Mouse (Mus musculus) T-helper 1 cell (primary cell): ENCODE measurements around the gene Slc36a3.

ENCODE experiments used
- in situ Hi-C: fragments of 300-600 bp; cut with MboI, MseI; formaldehyde crosslinking; loops from one replicate; pipeline ENCODE4 v1.15.1; 2025; ENCODE audit warnings: high pct_unique_total_duplicates

Gene Slc36a3

DNA sequence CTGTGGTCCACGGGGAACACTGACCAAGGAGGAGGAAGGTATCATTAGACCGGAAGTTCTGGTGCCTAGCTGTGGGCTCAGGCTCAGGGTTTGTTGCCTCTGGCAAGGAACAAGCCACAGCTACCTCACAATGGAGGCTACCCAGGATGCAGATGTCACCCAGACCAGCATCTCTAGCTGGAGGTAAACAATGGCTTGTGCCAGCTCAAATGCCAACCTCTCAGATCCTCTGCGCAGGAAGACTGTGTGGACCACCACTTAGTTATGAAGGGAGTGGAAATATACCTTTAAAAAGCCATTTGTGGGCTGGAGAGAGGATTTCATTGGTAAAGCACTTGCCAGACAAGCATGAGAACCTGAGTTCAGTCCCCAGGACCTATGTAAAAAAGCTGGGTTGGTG, at the start of gene Slc36a3:
Slc36a3 (minus strand) TSS at position 101 of the 400 bp plus-strand sequence.
- in situ Hi-C loops: no loop called here

GRCm38 (mm10) chr11:55197740-55198510, 46.4 kb upstream of the Slc36a3 start:
- in situ Hi-C loops: no loop called here

DNA sequence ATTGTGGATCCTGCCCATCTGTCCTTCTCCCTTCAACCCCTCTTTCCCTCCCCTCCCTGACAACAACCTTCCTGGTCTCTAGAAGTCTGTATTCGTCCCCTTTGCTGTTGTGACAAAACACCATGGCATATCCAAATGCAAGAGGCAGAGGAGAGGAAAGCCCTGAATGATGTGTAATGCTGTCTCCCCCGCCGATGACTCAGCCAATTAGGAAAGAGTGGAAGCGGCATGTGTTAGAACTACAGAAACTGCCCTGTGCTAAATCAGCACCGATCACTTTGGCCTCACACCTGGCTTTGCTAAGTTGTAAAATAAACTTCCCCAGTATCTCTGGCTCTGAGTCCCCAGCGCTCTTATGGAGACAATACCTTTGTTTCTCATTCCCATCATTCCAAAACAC, 45.6 kb upstream of the Slc36a3 start:
- in situ Hi-C loops: no loop called here

GRCm38 (mm10) chr11:55190216-55190615, 38.7 kb upstream of the Slc36a3 start:
- in situ Hi-C loops: no loop called here

- in situ Hi-C loops: no loop called here
Observed at GRCm38 (mm10) chr11:55187777-55188176, 36.3 kb upstream of the Slc36a3 start.

DNA sequence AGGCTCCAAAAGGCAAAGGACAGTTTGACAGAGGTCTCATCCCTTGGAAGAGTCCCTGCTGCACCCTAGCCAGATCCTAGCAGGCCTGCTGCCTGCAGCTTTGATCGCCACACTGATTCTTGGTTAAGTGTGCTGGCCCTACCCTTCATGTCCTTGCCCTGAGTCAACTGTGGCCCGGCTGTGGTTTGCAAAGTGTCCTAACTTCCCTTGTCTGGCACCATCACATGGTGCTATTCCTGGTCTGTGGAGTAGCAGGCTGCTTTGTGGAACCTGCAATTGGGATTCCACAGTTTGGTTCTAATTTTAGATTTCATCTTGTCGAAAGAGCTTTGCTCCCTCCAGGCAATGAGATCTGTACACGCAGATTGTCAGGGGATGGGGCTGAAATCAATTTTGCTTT, 35.8 kb upstream of the Slc36a3 start:
- in situ Hi-C loops: no loop called here

GRCm38 (mm10) chr11:55184733-55185291, 33.3 kb upstream of the Slc36a3 start, which contains the start of gene Slc36a2:
Gene Slc36a2, minus strand, starts transcription at chr11:55185077.
- in situ Hi-C loops: no loop called here

GRCm38 (mm10) chr11:55184246-55184645, 32.7 kb upstream of the Slc36a3 start:
- in situ Hi-C loops: no loop called here

GRCm38 (mm10) chr11:55183124-55183523, 31.6 kb upstream of the Slc36a3 start:
- in situ Hi-C loops: no loop called here

DNA sequence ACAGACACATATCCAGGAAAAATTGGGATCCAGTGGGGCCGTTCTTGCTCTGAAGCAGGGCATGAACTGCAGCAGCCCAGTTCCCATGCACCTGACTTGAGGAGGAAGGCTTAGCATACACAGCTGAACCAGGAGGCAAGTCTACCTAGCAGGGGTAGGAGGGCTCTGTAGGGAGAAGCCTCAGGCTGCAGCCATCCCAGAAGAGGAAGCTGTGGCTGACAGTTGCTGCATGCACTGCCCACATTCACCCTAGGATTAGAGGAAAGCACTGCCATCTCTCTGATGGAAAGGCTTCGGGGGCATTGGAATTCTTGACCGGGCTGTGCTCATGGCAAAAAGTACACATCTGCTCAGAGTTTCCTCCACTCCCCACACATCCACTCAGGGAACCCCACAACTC, 28.3 kb upstream of the Slc36a3 start:
- in situ Hi-C loops: no loop called here

- in situ Hi-C loops: no loop called here
Observed at GRCm38 (mm10) chr11:55178830-55179229, 27.3 kb upstream of the Slc36a3 start.

DNA sequence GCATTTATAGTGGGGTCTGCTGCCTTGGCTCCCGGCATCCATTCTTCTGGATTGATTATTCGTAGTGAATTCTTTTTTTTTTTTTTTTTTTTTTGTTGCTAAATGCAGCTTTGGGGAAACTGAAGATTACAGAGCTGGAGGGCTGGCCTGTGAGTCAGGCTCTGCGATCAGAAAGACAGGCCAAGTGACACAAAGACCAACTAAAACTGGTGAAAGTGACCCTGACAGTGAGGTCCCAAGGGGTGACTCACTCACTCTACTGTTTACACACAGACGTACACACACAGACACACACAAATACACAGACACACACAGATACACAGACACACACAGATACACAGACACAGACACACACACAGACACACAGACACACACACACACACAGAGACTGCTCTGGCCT, 19.0 kb upstream of the Slc36a3 start:
- in situ Hi-C loops: no loop called here

DNA sequence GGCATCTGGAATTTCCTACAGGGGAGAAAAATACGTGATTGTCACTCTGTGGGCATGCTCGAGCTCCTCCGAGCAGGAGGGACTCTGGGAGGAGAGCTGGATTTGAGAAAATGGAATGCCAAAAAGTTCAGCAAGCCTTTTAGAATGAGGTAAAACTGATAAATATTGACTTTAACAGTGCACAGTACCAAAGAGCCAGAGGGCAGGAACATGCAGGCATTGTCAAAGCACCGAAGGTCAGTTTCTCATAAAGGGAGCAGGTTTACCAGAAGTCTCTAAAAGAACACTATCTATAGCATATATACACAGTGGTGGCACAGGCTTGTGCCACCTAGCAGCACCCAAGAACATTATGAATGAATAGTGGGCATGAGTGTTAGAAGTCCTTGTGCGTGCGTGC, 17.4 kb upstream of the Slc36a3 start:
- in situ Hi-C loops: no loop called here

- in situ Hi-C loops: no loop called here
Observed at GRCm38 (mm10) chr11:55168504-55168903, 17.0 kb upstream of the Slc36a3 start.

GRCm38 (mm10) chr11:55165748-55166147, 14.2 kb upstream of the Slc36a3 start:
- in situ Hi-C loops: no loop called here

DNA sequence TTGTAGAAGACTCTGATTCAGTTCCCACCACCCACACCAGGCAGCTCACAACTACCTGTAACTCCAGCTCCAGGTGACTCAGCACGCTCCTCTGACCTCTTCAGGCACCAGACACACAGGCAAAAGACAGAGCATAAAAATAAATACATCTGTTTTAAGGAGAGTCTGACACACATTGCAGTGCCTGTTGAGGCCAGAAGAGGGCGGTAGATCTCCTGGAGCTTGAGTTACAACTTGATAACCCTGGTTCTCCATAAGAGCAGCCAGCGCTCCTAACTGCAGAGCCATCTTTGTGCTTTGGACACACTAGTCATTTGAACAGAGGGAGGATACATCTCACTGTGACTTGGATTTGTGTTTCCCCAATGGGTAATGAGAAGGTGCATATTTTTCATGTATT, 13.2 kb upstream of the Slc36a3 start:
- in situ Hi-C loops: no loop called here

DNA sequence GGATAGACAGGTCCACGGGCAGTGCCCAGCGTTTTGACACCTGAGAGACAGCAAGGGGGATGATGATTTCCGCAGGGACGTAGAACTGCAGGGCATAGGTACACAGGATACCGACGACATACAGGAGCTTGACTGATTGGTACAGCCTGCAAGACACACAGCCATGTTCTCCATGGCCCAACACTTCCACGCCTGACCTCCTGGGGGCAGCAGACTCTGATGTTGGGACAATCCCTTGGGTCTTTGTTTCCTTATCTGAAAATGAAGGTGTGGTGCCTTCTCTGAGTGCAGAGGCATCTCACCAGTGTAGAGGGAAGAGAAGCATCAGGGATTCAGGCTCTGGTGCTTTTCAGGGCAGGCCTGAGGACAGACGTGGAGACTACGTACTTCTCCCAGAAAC, 11.2 kb upstream of the Slc36a3 start:
- in situ Hi-C loops: no loop called here

GRCm38 (mm10) chr11:55158785-55159359, 7.4 kb upstream of the Slc36a3 start:
- in situ Hi-C loops: no loop called here

- in situ Hi-C loops: no loop called here
Observed at GRCm38 (mm10) chr11:55155070-55155421, 3.5 kb upstream of the Slc36a3 start.

- in situ Hi-C loops: no loop called here
Observed at GRCm38 (mm10) chr11:55154398-55155069, 3.0 kb upstream of the Slc36a3 start.

- in situ Hi-C loops: no loop called here
Observed at GRCm38 (mm10) chr11:55148461-55148860, 3.0 kb downstream of the Slc36a3 start.

DNA sequence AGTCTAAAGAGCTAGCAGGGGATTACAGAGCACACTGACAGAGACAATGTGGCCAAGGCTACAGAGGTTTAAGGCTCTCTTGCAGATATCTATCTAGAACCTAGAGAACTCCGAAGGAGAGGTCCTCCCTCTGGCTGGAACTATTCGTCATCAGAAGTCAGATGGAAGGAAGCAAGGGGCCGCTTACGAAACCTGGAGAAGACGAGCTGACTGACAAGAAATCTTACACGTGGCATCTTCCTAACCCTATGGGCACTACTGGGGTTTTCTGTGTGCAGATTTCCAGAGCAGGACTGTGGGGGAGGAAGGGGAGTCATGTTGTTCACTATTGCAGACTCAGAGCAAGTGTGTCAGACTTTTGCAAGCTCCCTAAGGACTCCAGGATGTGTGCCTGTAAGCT, 4.1 kb downstream of the Slc36a3 start:
- in situ Hi-C loops: no loop called here

- in situ Hi-C loops: no loop called here
Observed at GRCm38 (mm10) chr11:55146855-55147254, 4.7 kb downstream of the Slc36a3 start.
